Mouse (Mus musculus): ENCODE measurements at regions not wholly inside any gene's neighbourhood (a gene's known extent, or its start where the extent isn't known, plus 50 kb on each side); places are given as distances from the start of the nearest gene placed in this dataset.

DNA sequence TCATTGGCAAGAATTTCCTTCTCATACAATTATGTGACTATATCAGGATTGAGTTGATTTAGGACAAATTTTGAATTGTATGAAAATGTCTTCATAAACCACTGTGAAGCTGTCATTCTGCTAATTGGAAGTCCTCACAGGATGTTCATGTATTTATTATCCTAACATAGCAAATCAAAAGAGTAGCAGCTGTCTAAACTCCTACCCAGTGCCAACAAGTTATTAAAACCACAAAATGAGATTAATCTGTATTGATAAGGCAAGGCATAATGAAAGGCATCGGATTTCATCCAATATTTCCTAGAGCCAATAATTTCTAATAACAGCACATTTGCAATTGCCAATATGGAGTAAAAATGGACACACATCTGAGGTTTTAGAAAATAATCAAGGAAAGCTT, 217.6 kb upstream of the Tmprss15 start:
- no peak for TF ChIP-seq MYOG (IDR thresholded peaks at IDR 0.05; ENCODE audit: control insufficient read depth, extremely low read depth, insufficient read length)
- TF ChIP-seq MAX (IDR thresholded peaks at IDR 0.05) = no peak
- TF ChIP-seq MYOD1 (IDR thresholded peaks at IDR 0.05; ENCODE audit: control insufficient read depth, insufficient read length, low read depth) = no peak
- TF ChIP-seq CTCF (IDR thresholded peaks at IDR 0.05; ENCODE audit: control insufficient read depth, insufficient read depth, insufficient read length) = no peak
- TF ChIP-seq USF1 (IDR thresholded peaks at IDR 0.05; ENCODE audit: low read depth) = no peak

Data from C2C12 (cell line).